Mouse (Mus musculus) intestine, embryonic 16.5 days (tissue): ENCODE results near the gene Cx3cr1. TPM values are rescaled to one million over a fixed set of nuclear protein-coding genes. Genes with fewer than 3 reads are reported as not detected.

ENCODE experiments used
- ATAC-seq: fragments of 200-750 bp; cut with Nextera tagmentation; 2 replicates; pipeline ENCODE4 v1.8.0; 2017; ENCODE audit warnings: moderate TSS enrichment, moderate library complexity
- H3K27ac ChIP-seq: fragments of 300-500 bp; sonication (generic); 2 replicates; pipeline ENCODE4 v1.5.1; 2014; ENCODE audit warnings: mild to moderate bottlenecking, low read length
- H3K27me3 ChIP-seq: fragments of 300-500 bp; sonication (generic); replicated peaks from 2 replicates; pipeline ENCODE4 v1.6.1; 2014; ENCODE audit warnings: low read length, control low read depth, mixed read lengths; ENCODE audit not compliant: control insufficient read depth, insufficient read depth
- H3K36me3 ChIP-seq: fragments of 300-500 bp; sonication (generic); 2 replicates; pipeline ENCODE4 v1.6.1; 2014; ENCODE audit warnings: low read length, control low read depth; ENCODE audit not compliant: control insufficient read depth, insufficient read depth
- H3K4me1 ChIP-seq: fragments of 300-500 bp; sonication (generic); 2 replicates; pipeline ENCODE4 v1.6.1; 2014; ENCODE audit warnings: low read length, control low read depth, mixed read lengths; ENCODE audit not compliant: control insufficient read depth, insufficient read depth
- H3K4me2 ChIP-seq: fragments of 300-500 bp; sonication (generic); 2 replicates; pipeline ENCODE4 v1.6.1; 2014; ENCODE audit warnings: low read depth, low read length, control low read depth
- H3K4me3 ChIP-seq: fragments of 300-500 bp; sonication (generic); 2 replicates; pipeline ENCODE4 v1.5.1; 2014; ENCODE audit warnings: mild to moderate bottlenecking, low read length
- H3K9ac ChIP-seq: fragments of 300-500 bp; sonication (generic); 2 replicates; pipeline ENCODE4 v1.6.1; 2014; ENCODE audit warnings: low read depth, low read length
- H3K9me3 ChIP-seq: fragments of 300-500 bp; sonication (generic); 2 replicates; pipeline ENCODE4 v1.6.1; 2016; ENCODE audit warnings: low read length, control low read depth; ENCODE audit not compliant: control insufficient read depth
- WGBS: fragments of 180-500 bp; shearing (Covaris S2); extraction: QIAGEN DNeasy Blood & Tissue Kit; methylation state at CpG from one replicate; pipeline ENCODE4 v1.1.7; 2014; 5-methylcytosine and 5-hydroxymethylcytosine counted together
- polyA plus RNA-seq: library from polyadenylated mRNA; unstranded; fragments of >200 nt; fragmentation: Nextera tagmentation; extraction: Ambion mirVana; gene quantifications from 2 replicates; pipeline ENCODE4 v1.2.1, GENCODE M21; 2015

Gene Cx3cr1
- polyA plus RNA-seq, 1 experiment from 2014 or later = 9.2 TPM

- Histone ChIP-seq H3K9ac (peak overlapping the region; percentile 33; the same call in 1 of the 2 replicates), H3K4me2 (no peak overlapping the region), H3K4me1 (peaks cover 56% of the 10 kb centered on the region), H3K36me3 (peaks cover 13% of the 10 kb centered on the region), H3K9me3 (no peaks in the 10 kb centered on the region), H3K27me3 (no peaks in the 10 kb centered on the region), H3K27ac (peak overlapping the region; percentile 38; the same call in 1 of the 2 replicates), H3K4me3 (no peak overlapping the region)
- 36% methylated on average over 5 of the region's 5 CpGs for WGBS
- ATAC-seq = no peak
Observed at GRCm38 (mm10) chr9:119977557-119978060, 92.1 kb downstream of the Cx3cr1 start.

GRCm38 (mm10) chr9:119976704-119977556, 92.7 kb downstream of the Cx3cr1 start:
- no peak for ATAC-seq
- Histone ChIP-seq H3K9me3 (no peaks in the 10 kb centered on the region), H3K27me3 (no peaks in the 10 kb centered on the region), H3K4me3 (no peak overlapping the region), H3K4me2 (no peak overlapping the region), H3K36me3 (peaks cover 13% of the 10 kb centered on the region), H3K4me1 (peaks cover 49% of the 10 kb centered on the region), H3K9ac (no peak overlapping the region; the same call in 1 of the 2 replicates), H3K27ac (peak overlapping the region; percentile 38; the same call in 1 of the 2 replicates)
- 38% methylated on average over 17 of the region's 17 CpGs for WGBS

- H3K4me2 ChIP-seq = no peak overlapping the region
- ATAC-seq = no peak
- WGBS = 83% methylated on average over 4 of the region's 4 CpGs
- no peak overlapping the region for H3K9ac ChIP-seq
- no peaks in the 10 kb centered on the region for H3K9me3 ChIP-seq
- peaks cover 13% of the 10 kb centered on the region for H3K36me3 ChIP-seq
- H3K4me3 ChIP-seq = no peak overlapping the region
- H3K4me1 ChIP-seq = peaks cover 35% of the 10 kb centered on the region
- H3K27ac ChIP-seq = no peak overlapping the region
- no peaks in the 10 kb centered on the region for H3K27me3 ChIP-seq
Observed at GRCm38 (mm10) chr9:119975286-119975685, 94.4 kb downstream of the Cx3cr1 start.

GRCm38 (mm10) chr9:119974609-119975008, 95.1 kb downstream of the Cx3cr1 start:
- H3K27me3 ChIP-seq = no peaks in the 10 kb centered on the region
- H3K4me2 ChIP-seq = no peak overlapping the region
- 80% methylated on average over 5 of the region's 5 CpGs for WGBS
- no peak overlapping the region for H3K4me3 ChIP-seq
- H3K9ac ChIP-seq = no peak overlapping the region
- peaks cover 13% of the 10 kb centered on the region for H3K36me3 ChIP-seq
- peaks cover 30% of the 10 kb centered on the region for H3K4me1 ChIP-seq
- H3K9me3 ChIP-seq = no peaks in the 10 kb centered on the region
- ATAC-seq = no peak
- no peak overlapping the region for H3K27ac ChIP-seq

GRCm38 (mm10) chr9:119973869-119974520, 95.7 kb downstream of the Cx3cr1 start:
- WGBS = 92% methylated on average over 27 of the region's 27 CpGs
- H3K27me3 ChIP-seq = no peaks in the 10 kb centered on the region
- H3K4me3 ChIP-seq = no peak overlapping the region
- H3K4me2 ChIP-seq = no peak overlapping the region
- no peak overlapping the region for H3K27ac ChIP-seq
- peaks cover 29% of the 10 kb centered on the region for H3K4me1 ChIP-seq
- ATAC-seq = no peak
- no peak overlapping the region for H3K9ac ChIP-seq
- no peaks in the 10 kb centered on the region for H3K9me3 ChIP-seq
- H3K36me3 ChIP-seq = peaks cover 13% of the 10 kb centered on the region

- Histone ChIP-seq H3K27me3 (no peaks in the 10 kb centered on the region), H3K4me1 (peaks cover 22% of the 10 kb centered on the region), H3K27ac (no peak overlapping the region), H3K9me3 (no peaks in the 10 kb centered on the region), H3K4me3 (no peak overlapping the region), H3K36me3 (peaks cover 13% of the 10 kb centered on the region), H3K9ac (no peak overlapping the region), H3K4me2 (no peak overlapping the region)
- no peak for ATAC-seq
- WGBS = 92% methylated on average over 23 of the region's 23 CpGs
Observed at GRCm38 (mm10) chr9:119973281-119973680, 96.4 kb downstream of the Cx3cr1 start.

- H3K4me3 ChIP-seq = no peak overlapping the region
- no peak for ATAC-seq
- peaks cover 13% of the 10 kb centered on the region for H3K36me3 ChIP-seq
- peaks cover 15% of the 10 kb centered on the region for H3K4me1 ChIP-seq
- no peak overlapping the region for H3K9ac ChIP-seq
- no peaks in the 10 kb centered on the region for H3K9me3 ChIP-seq
- 84% methylated on average over 12 of the region's 12 CpGs for WGBS
- no peak overlapping the region for H3K27ac ChIP-seq
- no peak overlapping the region for H3K4me2 ChIP-seq
- H3K27me3 ChIP-seq = no peaks in the 10 kb centered on the region
Observed at GRCm38 (mm10) chr9:119972582-119972981, 97.1 kb downstream of the Cx3cr1 start.

GRCm38 (mm10) chr9:119972166-119972565, 97.5 kb downstream of the Cx3cr1 start:
- Histone ChIP-seq H3K36me3 (peaks cover 13% of the 10 kb centered on the region), H3K27me3 (no peaks in the 10 kb centered on the region), H3K9me3 (no peaks in the 10 kb centered on the region), H3K4me2 (no peak overlapping the region), H3K4me3 (no peak overlapping the region), H3K4me1 (peaks cover 11% of the 10 kb centered on the region), H3K27ac (no peak overlapping the region), H3K9ac (no peak overlapping the region)
- ATAC-seq = no peak
- 94% methylated on average over 10 of the region's 10 CpGs for WGBS
